Mouse (Mus musculus) kidney, adult 10 weeks (tissue): ENCODE results near the gene Diexf. TPM values are rescaled to one million over a fixed set of nuclear protein-coding genes. Genes with fewer than 3 reads are reported as not detected.

Source experiments
- polyA plus RNA-seq: library from polyadenylated mRNA; stranded (reverse); fragments of 350-450 nt; fragmentation: Illumina TruSeq; extraction: RNeasy Lipid Tissue Mini Kit (QIAGEN cat#74804); gene quantifications from one replicate; pipeline ENCODE4 v1.2.3, GENCODE M21; 2014; ENCODE audit warnings: low read depth, low replicate concordance

The Diexf gene
- 8.5 TPM for polyA plus RNA-seq

DNA sequence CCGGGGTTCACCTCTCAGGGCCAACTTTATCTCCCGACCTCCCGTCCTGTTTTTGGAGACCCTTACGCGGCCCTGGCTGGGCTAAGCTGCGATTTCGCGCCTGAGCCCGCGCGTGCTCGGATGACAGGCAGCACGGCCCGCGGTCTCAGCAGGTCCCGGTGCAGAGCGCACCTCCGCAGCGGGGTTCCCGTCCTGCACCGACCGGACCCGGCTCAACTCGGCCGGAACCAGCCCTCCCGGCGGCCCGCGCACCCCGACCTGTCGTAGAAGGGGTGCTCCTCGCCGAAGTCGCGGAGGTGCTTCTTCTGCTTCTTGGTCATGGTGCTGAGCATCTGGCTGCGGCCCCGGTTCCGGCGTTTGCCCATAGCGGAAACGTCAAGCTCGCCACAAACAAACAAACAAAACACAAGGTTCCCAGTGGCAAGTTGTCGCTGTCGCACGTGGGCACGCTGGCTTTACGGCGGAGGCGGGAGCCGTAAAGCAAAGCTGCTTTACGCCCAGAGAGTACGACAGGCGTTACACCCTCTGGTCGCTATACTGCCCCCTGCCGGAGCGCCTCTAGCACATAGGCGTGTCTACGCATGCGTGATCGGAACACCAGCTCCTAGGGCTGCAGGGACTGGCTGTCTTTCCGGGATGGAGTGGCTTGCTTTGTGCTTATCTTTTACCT lies at the start of gene Diexf:
Diexf (minus strand) TSS at position 487 of the 670 bp plus-strand sequence.

DNA sequence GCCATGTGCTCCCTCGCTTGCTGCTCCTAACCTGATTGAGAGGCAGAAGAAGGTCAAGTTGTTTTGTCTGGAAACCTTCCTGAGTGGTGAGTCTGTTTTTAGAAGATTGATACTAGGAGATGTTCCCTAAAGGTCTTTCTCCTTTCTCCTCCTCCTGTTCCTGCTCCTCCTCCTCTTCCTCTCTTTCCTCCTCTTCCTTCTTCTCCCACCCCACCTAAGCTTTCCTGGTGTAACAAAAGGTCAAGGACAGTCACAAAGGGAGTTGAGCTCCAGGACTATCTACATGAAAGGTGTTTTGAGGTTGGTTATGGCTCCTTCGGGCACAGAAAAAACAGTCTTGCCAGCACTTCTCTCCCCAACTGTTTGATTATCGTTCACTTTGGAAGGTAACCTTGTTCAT lies 37.7 kb upstream of the Diexf start, which contains the start of gene A130010J15Rik:
A130010J15Rik (plus strand) TSS at position 301 of the 400 bp plus-strand sequence.

DNA sequence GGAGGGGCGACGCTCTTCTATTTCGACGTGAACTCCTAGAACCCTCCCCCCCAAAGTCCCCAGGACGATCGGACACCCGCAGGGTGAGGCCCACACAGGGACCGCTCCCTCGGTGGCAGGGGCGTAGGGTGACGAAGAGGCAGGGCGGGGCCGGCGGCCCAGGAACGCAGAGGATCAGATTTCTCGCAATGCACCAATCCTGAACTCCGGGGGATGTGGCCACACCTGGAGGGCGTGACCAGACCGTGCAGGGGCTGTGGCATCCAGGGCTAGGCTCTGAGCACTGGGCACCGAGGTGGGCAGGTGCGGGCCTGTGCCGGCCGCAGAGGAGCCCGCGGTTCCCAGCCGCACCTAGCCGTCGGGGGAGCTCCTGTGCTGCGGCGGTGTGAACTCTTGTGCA lies 22.8 kb upstream of the Diexf start, which contains the start of gene Irf6:
Irf6 (plus strand) TSS at position 240 of the 400 bp plus-strand sequence.

Other genes starting within 250 kb of the Diexf start
- gene Syt14, start 94.5 kb downstream of the Diexf start, polyA plus RNA-seq = 10.7 TPM
- 35.5 TPM for gene Irf6, start 22.8 kb upstream of the Diexf start, polyA plus RNA-seq
- gene A130010J15Rik, start 37.8 kb upstream of the Diexf start, polyA plus RNA-seq = 8.6 TPM
- gene Traf3ip3, start 71.4 kb upstream of the Diexf start, polyA plus RNA-seq = not detected
- not detected for gene Lamb3, start 77.4 kb upstream of the Diexf start, polyA plus RNA-seq
- gene Hsd11b1, start 133.8 kb upstream of the Diexf start, polyA plus RNA-seq = 136 TPM
- not detected for gene G0s2, start 142.9 kb upstream of the Diexf start, polyA plus RNA-seq
- gene Camk1g, start 240.0 kb upstream of the Diexf start, polyA plus RNA-seq = 2.4 TPM